Mouse (Mus musculus) CH12F3 (cell line): ENCODE measurements around the gene Pnkd.
"Not testable (repeated sequence)": the region's sequence is repeated elsewhere in the genome, so short reads cannot be mapped to it uniquely, and the experiment has no call there.

Experiments
- in situ Hi-C: fragments of 300-500 bp; cut with MboI; formaldehyde crosslinking; loops from 2 replicates; pipeline ENCODE4 v1.14.3; 2020; ENCODE audit warnings: low sequenced_read_pairs

Pnkd gene

GRCm38 (mm10) chr1:74321396-74321795 is 36.7 kb downstream of the Pnkd start:
- in situ Hi-C loops, result no loop called here

GRCm38 (mm10) chr1:74326916-74327315 is 42.2 kb downstream of the Pnkd start:
- in situ Hi-C loops, result not testable (repeated sequence)

GRCm38 (mm10) chr1:74329899-74330431 is 45.2 kb downstream of the Pnkd start:
- in situ Hi-C loops, result no loop called here

- in situ Hi-C loops, result no loop called here
These were observed 46.4 kb downstream of the Pnkd start for GRCm38 (mm10) chr1:74331046-74331681.

GRCm38 (mm10) chr1:74332241-74332763 is 47.6 kb downstream of the Pnkd start:
- in situ Hi-C loops, result no loop called here

GRCm38 (mm10) chr1:74332930-74333329 is 48.2 kb downstream of the Pnkd start:
- in situ Hi-C loops, result no loop called here

GRCm38 (mm10) chr1:74334607-74335006 is 49.9 kb downstream of the Pnkd start:
- in situ Hi-C loops, result no loop called here

GRCm38 (mm10) chr1:74335033-74335432 is 50.3 kb downstream of the Pnkd start:
- in situ Hi-C loops, result no loop called here

- in situ Hi-C loops, result no loop called here
These were observed 50.9 kb downstream of the Pnkd start for GRCm38 (mm10) chr1:74335436-74336170.

GRCm38 (mm10) chr1:74337241-74337771 is 52.6 kb downstream of the Pnkd start:
- in situ Hi-C loops, result no loop called here

- in situ Hi-C loops, result no loop called here
These were observed 53.3 kb downstream of the Pnkd start for GRCm38 (mm10) chr1:74338013-74338412.

GRCm38 (mm10) chr1:74338626-74339025 is 53.9 kb downstream of the Pnkd start:
- in situ Hi-C loops, result no loop called here

- in situ Hi-C loops, result no loop called here
These were observed 55.2 kb downstream of the Pnkd start for GRCm38 (mm10) chr1:74339917-74340316.

- in situ Hi-C loops, result no loop called here
These were observed 55.6 kb downstream of the Pnkd start for GRCm38 (mm10) chr1:74340361-74340764.

- in situ Hi-C loops, result not testable (repeated sequence)
These were observed 56.3 kb downstream of the Pnkd start for GRCm38 (mm10) chr1:74340992-74341391.

- in situ Hi-C loops, result no loop called here
These were observed 57.2 kb downstream of the Pnkd start for GRCm38 (mm10) chr1:74341898-74342297.

GRCm38 (mm10) chr1:74342308-74342707 is 57.6 kb downstream of the Pnkd start:
- in situ Hi-C loops, result no loop called here

GRCm38 (mm10) chr1:74343161-74343560 is 58.4 kb downstream of the Pnkd start:
- in situ Hi-C loops, result no loop called here

- in situ Hi-C loops, result no loop called here
These were observed 59.6 kb downstream of the Pnkd start for GRCm38 (mm10) chr1:74344163-74344916.

- in situ Hi-C loops, result no loop called here
These were observed 66.5 kb downstream of the Pnkd start for GRCm38 (mm10) chr1:74351185-74351769.
